Mouse (Mus musculus) right cerebral cortex, postnatal 25 days (tissue): ENCODE measurements at regions not wholly inside any gene's neighbourhood (a gene's known extent, or its start where the extent isn't known, plus 50 kb on each side); places are given as distances from the start of the nearest gene placed in this dataset.

Experiments used
- DNase-seq: peaks from one replicate; pipeline ENCODE4 v3.0.0; 2022

- no peak for DNase-seq
Observed at GRCm38 (mm10) chr15:97125836-97126822, 70.4 kb upstream of the Slc38a4 start.

GRCm38 (mm10) chr15:97122263-97122662, 66.5 kb upstream of the Slc38a4 start:
- no peak for DNase-seq

DNA sequence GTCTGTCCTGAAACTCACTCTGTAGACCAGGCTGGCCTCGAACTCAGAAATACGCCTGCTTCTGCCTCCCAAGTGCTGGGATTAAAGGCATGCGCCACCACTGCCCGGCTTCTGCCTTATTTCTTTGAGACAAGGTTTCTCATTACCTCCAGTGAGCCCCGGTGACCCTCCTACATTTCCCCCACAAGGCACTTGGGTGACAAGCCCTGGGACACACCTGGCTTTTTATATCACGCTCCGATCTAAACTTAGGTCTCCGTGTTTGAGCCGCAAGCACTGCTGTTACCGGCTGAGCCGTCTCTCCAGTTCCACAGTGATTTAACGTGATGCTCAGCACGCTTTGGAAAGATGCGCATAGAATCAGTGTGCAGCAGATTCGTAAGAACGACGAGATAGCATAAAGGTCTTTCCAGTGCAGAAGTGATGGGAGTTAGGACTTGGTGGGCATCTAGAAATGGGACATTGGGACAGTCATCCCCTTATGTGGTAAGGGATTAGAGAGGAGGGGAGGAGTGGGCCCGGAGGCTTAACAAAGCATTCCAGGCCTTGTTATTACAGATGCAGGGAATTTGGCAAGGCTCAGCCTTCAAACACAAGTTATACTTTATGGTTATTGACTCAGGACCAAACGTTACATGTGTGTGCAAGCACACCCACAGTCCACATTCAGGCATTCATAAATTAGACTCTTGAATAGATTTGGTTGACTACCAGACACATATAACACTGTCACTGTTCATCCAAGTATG, 56.9 kb upstream of the Slc38a4 start:
- no peak for DNase-seq

GRCm38 (mm10) chr15:97111320-97112192, 55.8 kb upstream of the Slc38a4 start:
- DNase-seq = no peak

DNA sequence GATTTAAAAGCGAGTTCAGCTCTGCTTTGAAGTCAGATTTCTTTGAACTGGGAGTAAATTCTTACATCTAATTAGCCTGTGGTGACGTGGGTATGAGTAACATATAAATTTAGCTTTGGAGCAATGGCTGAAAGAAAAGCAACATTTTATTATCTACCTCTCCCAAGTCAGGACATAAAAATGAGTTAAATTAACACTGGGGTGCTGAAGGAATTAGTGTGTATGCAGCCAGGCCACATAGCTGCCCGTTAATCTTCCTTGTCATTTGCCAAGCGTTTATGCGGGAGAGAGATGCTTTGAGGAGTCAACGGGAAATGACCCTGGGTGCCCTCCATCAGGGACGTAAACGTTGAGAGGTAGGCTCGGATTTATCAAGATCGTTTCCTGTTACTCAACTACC, 52.0 kb upstream of the Slc38a4 start:
- no peak for DNase-seq

DNA sequence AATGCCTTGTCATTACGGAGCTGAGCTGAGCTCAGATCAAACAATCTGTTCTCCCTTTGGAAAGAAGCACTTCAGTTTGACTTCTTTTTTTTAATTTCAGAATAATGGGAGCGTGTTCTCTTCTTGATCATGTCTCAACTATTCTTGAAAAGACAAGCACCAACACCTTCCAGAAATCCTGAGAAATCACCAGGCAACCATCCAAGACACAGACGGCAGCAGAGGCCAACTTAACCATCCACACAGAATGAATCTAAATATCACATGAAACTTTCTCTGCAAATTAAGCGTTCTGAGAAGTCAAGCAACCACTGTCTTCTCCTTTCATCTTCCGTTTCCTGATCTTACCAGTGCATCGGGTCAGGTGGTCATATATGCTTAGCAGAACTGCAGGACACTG, 50.8 kb upstream of the Slc38a4 start:
- peak; percentile 40 for DNase-seq
